Mouse (Mus musculus) kidney, embryonic 15.5 days (tissue): ENCODE measurements at regions not wholly inside any gene's neighbourhood (a gene's known extent, or its start where the extent isn't known, plus 50 kb on each side); places are given as distances from the start of the nearest gene placed in this dataset.

Source experiments
- ATAC-seq: fragments of 200-750 bp; cut with Nextera tagmentation; replicated peaks from 2 replicates; pipeline ENCODE4 v1.8.0; 2017; ENCODE audit warnings: moderate TSS enrichment; ENCODE audit not compliant: low FRiP score
- H3K27ac ChIP-seq: fragments of 300-500 bp; sonication (generic); 2 replicates; pipeline ENCODE4 v1.5.1; 2015; ENCODE audit warnings: mild to moderate bottlenecking, inconsistent platforms
- H3K27me3 ChIP-seq: fragments of 300-500 bp; sonication (generic); 2 replicates; pipeline ENCODE4 v1.6.1; 2015; ENCODE audit warnings: inconsistent platforms
- H3K36me3 ChIP-seq: fragments of 300-500 bp; sonication (generic); 2 replicates; pipeline ENCODE4 v1.6.1; 2015; ENCODE audit warnings: inconsistent platforms
- H3K4me1 ChIP-seq: fragments of 300-500 bp; sonication (generic); 2 replicates; pipeline ENCODE4 v1.6.1; 2015; ENCODE audit warnings: inconsistent platforms
- H3K4me2 ChIP-seq: fragments of 300-500 bp; sonication (generic); 2 replicates; pipeline ENCODE4 v1.6.1; 2015; ENCODE audit warnings: moderate library complexity, mild to moderate bottlenecking, inconsistent platforms
- H3K4me3 ChIP-seq: fragments of 300-500 bp; sonication (generic); replicated peaks from 2 replicates; pipeline ENCODE4 v1.5.1; 2015; ENCODE audit warnings: mild to moderate bottlenecking, inconsistent platforms
- H3K9ac ChIP-seq: fragments of 300-500 bp; sonication (generic); 2 replicates; pipeline ENCODE4 v1.6.1; 2015; ENCODE audit warnings: mild to moderate bottlenecking, inconsistent platforms
- H3K9me3 ChIP-seq: fragments of 300-500 bp; sonication (generic); replicated peaks from 2 replicates; pipeline ENCODE4 v1.6.1; 2016; ENCODE audit warnings: inconsistent platforms
- WGBS: fragments of 180-500 bp; shearing (Covaris S2); methylation state at CpG from one replicate; pipeline ENCODE4 v1.1.7; 2015; ENCODE audit warnings: mixed read lengths; 5-methylcytosine and 5-hydroxymethylcytosine counted together

- Histone ChIP-seq H3K9me3 (no peaks in the 10 kb centered on the region), H3K4me1 (peaks cover under 1% of the 10 kb centered on the region; the same call in 1 of the 2 replicates), H3K27ac (no peak overlapping the region), H3K27me3 (no peaks in the 10 kb centered on the region), H3K9ac (no peak overlapping the region), H3K4me2 (no peak overlapping the region), H3K36me3 (no peaks in the 10 kb centered on the region), H3K4me3 (no peak overlapping the region)
- ATAC-seq = no peak
- 74% methylated on average over 3 of the region's 3 CpGs for WGBS
These were observed 381.4 kb upstream of the Dph6 start for GRCm38 (mm10) chr2:115036205-115036604.

- no peak for ATAC-seq
- no peak overlapping the region for H3K9ac ChIP-seq
- H3K4me3 ChIP-seq = no peak overlapping the region
- H3K27me3 ChIP-seq = no peaks in the 10 kb centered on the region
- 55% methylated on average over 7 of the region's 7 CpGs for WGBS
- no peaks in the 10 kb centered on the region for H3K9me3 ChIP-seq
- H3K4me1 ChIP-seq = no peaks in the 10 kb centered on the region
- H3K36me3 ChIP-seq = no peaks in the 10 kb centered on the region
- no peak overlapping the region for H3K27ac ChIP-seq
- H3K4me2 ChIP-seq = no peak overlapping the region
These were observed 387.6 kb upstream of the Dph6 start for GRCm38 (mm10) chr2:115042299-115042785.

GRCm38 (mm10) chr2:115056327-115057070 is 401.7 kb upstream of the Dph6 start:
- Histone ChIP-seq H3K4me3 (no peak overlapping the region), H3K4me1 (no peaks in the 10 kb centered on the region), H3K27ac (no peak overlapping the region), H3K9ac (no peak overlapping the region), H3K27me3 (no peaks in the 10 kb centered on the region), H3K4me2 (no peak overlapping the region), H3K36me3 (no peaks in the 10 kb centered on the region), H3K9me3 (no peaks in the 10 kb centered on the region)
- no peak for ATAC-seq
- 45% methylated on average over 4 of the region's 4 CpGs for WGBS

- no peaks in the 10 kb centered on the region for H3K36me3 ChIP-seq
- H3K9ac ChIP-seq = no peak overlapping the region
- no peak overlapping the region for H3K4me2 ChIP-seq
- no peak for ATAC-seq
- WGBS = 45% methylated on average over 2 of the region's 2 CpGs
- no peaks in the 10 kb centered on the region for H3K27me3 ChIP-seq
- no peak overlapping the region for H3K27ac ChIP-seq
- H3K9me3 ChIP-seq = no peaks in the 10 kb centered on the region
- H3K4me1 ChIP-seq = no peaks in the 10 kb centered on the region
- no peak overlapping the region for H3K4me3 ChIP-seq
These were observed 402.4 kb upstream of the Dph6 start for GRCm38 (mm10) chr2:115057200-115057599.

- peak; percentile 87 for ATAC-seq
- H3K36me3 ChIP-seq = no peaks in the 10 kb centered on the region
- H3K27ac ChIP-seq = no peak overlapping the region
- no peaks in the 10 kb centered on the region for H3K27me3 ChIP-seq
- H3K4me3 ChIP-seq = no peak overlapping the region
- WGBS = 23% methylated on average over 8 of the region's 8 CpGs
- H3K4me2 ChIP-seq = no peak overlapping the region
- no peak overlapping the region for H3K9ac ChIP-seq
- H3K9me3 ChIP-seq = no peaks in the 10 kb centered on the region
- peaks cover 10% of the 10 kb centered on the region for H3K4me1 ChIP-seq
These were observed 412.9 kb upstream of the Dph6 start for GRCm38 (mm10) chr2:115067489-115068163.

GRCm38 (mm10) chr2:115069704-115070103 is 414.9 kb upstream of the Dph6 start:
- no peak overlapping the region for H3K9ac ChIP-seq
- no peak for ATAC-seq
- 65% methylated on average over 4 of the region's 4 CpGs for WGBS
- no peak overlapping the region for H3K4me3 ChIP-seq
- H3K4me2 ChIP-seq = no peak overlapping the region
- no peak overlapping the region for H3K27ac ChIP-seq
- no peaks in the 10 kb centered on the region for H3K9me3 ChIP-seq
- no peaks in the 10 kb centered on the region for H3K36me3 ChIP-seq
- H3K4me1 ChIP-seq = peaks cover 10% of the 10 kb centered on the region
- no peaks in the 10 kb centered on the region for H3K27me3 ChIP-seq

- Histone ChIP-seq H3K4me2 (no peak overlapping the region), H3K36me3 (no peaks in the 10 kb centered on the region), H3K4me3 (no peak overlapping the region), H3K9me3 (no peaks in the 10 kb centered on the region), H3K27me3 (no peaks in the 10 kb centered on the region), H3K27ac (no peak overlapping the region), H3K9ac (no peak overlapping the region), H3K4me1 (peaks cover 10% of the 10 kb centered on the region)
- WGBS = 78% methylated on average over 6 of the region's 6 CpGs
- no peak for ATAC-seq
These were observed 415.4 kb upstream of the Dph6 start for GRCm38 (mm10) chr2:115070123-115070522.

GRCm38 (mm10) chr2:115070666-115071065 is 415.9 kb upstream of the Dph6 start:
- Histone ChIP-seq H3K4me2 (no peak overlapping the region), H3K9ac (no peak overlapping the region), H3K4me3 (no peak overlapping the region), H3K9me3 (no peaks in the 10 kb centered on the region), H3K36me3 (no peaks in the 10 kb centered on the region), H3K4me1 (peaks cover 10% of the 10 kb centered on the region), H3K27ac (no peak overlapping the region), H3K27me3 (no peaks in the 10 kb centered on the region)
- 57% methylated on average over 3 of the region's 3 CpGs for WGBS
- no peak for ATAC-seq

GRCm38 (mm10) chr2:115081563-115082291 is 427.0 kb upstream of the Dph6 start:
- no peaks in the 10 kb centered on the region for H3K27me3 ChIP-seq
- peak; percentile 69; the same call in 1 of the 2 replicates for ATAC-seq
- peak overlapping the region; percentile 80 for H3K27ac ChIP-seq

GRCm38 (mm10) chr2:115082292-115082809 is 427.6 kb upstream of the Dph6 start:
- WGBS = 45% methylated on average over 6 of the region's 6 CpGs
- H3K9me3 ChIP-seq = no peaks in the 10 kb centered on the region
- no peak overlapping the region for H3K4me3 ChIP-seq
- no peaks in the 10 kb centered on the region for H3K4me1 ChIP-seq
- peak; percentile 64 for ATAC-seq
- peak overlapping the region; percentile 80 for H3K27ac ChIP-seq
- no peak overlapping the region for H3K4me2 ChIP-seq
- no peaks in the 10 kb centered on the region for H3K36me3 ChIP-seq
- no peak overlapping the region for H3K9ac ChIP-seq
- no peaks in the 10 kb centered on the region for H3K27me3 ChIP-seq

More at GRCm38 (mm10) chr2:115081563-115082291, 427.0 kb upstream of the Dph6 start:
- Histone ChIP-seq H3K4me3 (no peak overlapping the region), H3K9me3 (no peaks in the 10 kb centered on the region), H3K4me1 (no peaks in the 10 kb centered on the region), H3K4me2 (no peak overlapping the region), H3K9ac (no peak overlapping the region), H3K36me3 (no peaks in the 10 kb centered on the region)
- 45% methylated on average over 11 of the region's 11 CpGs for WGBS

GRCm38 (mm10) chr2:115088421-115089120 is 433.8 kb upstream of the Dph6 start:
- no peak overlapping the region for H3K4me2 ChIP-seq
- no peaks in the 10 kb centered on the region for H3K9me3 ChIP-seq
- WGBS = 64% methylated on average over 4 of the region's 4 CpGs

More at GRCm38 (mm10) chr2:115088421-115089120, 433.8 kb upstream of the Dph6 start:
- no peak overlapping the region for H3K27ac ChIP-seq
- H3K9ac ChIP-seq = no peak overlapping the region
- H3K4me1 ChIP-seq = peaks cover 5% of the 10 kb centered on the region; the same call in 1 of the 2 replicates
- no peaks in the 10 kb centered on the region for H3K27me3 ChIP-seq
- H3K36me3 ChIP-seq = no peaks in the 10 kb centered on the region
- ATAC-seq = no peak
- no peak overlapping the region for H3K4me3 ChIP-seq
